Mouse (Mus musculus) C2C12 (cell line): ENCODE measurements around the gene Ugt1a6b. TPM values are rescaled to one million over a fixed set of nuclear protein-coding genes. Genes with fewer than 3 reads are reported as not detected.

Source experiments
- H3K27me3 ChIP-seq: one replicate; pipeline ENCODE4 v1.6.1; 2011; ENCODE audit not compliant: control insufficient read depth, insufficient read depth, insufficient read length
- H3K36me3 ChIP-seq: one replicate; pipeline ENCODE4 v1.6.1; 2011; ENCODE audit not compliant: control insufficient read depth, insufficient read depth
- H3K4me3 ChIP-seq: one replicate; pipeline ENCODE4 v1.5.1; 2011; ENCODE audit warnings: mild to moderate bottlenecking, control low read depth; ENCODE audit not compliant: poor library complexity, insufficient read depth, severe bottlenecking
- H3K79me2 ChIP-seq: one replicate; pipeline ENCODE4 v1.6.1; 2011; ENCODE audit not compliant: control insufficient read depth, insufficient read depth
- H3K79me3 ChIP-seq: one replicate; pipeline ENCODE4 v1.6.1; 2011; ENCODE audit warnings: low read depth, control low read depth
- H3ac ChIP-seq: one replicate; pipeline ENCODE3; 2011; ENCODE audit warnings: low read depth; ENCODE audit not compliant: control insufficient read depth, insufficient read length
- CTCF ChIP-seq: IDR thresholded peaks from one replicate; pipeline ENCODE4 v1.5.1; 2011; ENCODE audit not compliant: control insufficient read depth, insufficient read depth, insufficient read length
- FOSL1 ChIP-seq: IDR thresholded peaks from one replicate; pipeline ENCODE4 v1.8.0; 2011; ENCODE audit warnings: mild to moderate bottlenecking, low read length; ENCODE audit not compliant: poor library complexity, insufficient read depth, severe bottlenecking
- MAX ChIP-seq: IDR thresholded peaks from one replicate; pipeline ENCODE4 v1.6.1; 2011; ENCODE audit warnings: mild to moderate bottlenecking, control low read depth
- MYOD1 ChIP-seq: IDR thresholded peaks from one replicate; pipeline ENCODE4 v1.6.1; 2011; ENCODE audit warnings: low read depth; ENCODE audit not compliant: control insufficient read depth, insufficient read length
- MYOG ChIP-seq: IDR thresholded peaks from one replicate; pipeline ENCODE4 v1.6.1; 2011; ENCODE audit not compliant: control insufficient read depth, insufficient read length; ENCODE audit errors: extremely low read depth
- USF1 ChIP-seq: IDR thresholded peaks from one replicate; pipeline ENCODE4 v1.6.1; 2011; ENCODE audit warnings: low read depth, mild to moderate bottlenecking, control low read depth, moderate library complexity
- polyA plus RNA-seq: library from polyadenylated mRNA; unstranded; fragments of >200 nt; fragmentation: generic; extraction: Trizol; gene quantifications from one replicate; pipeline ENCODE4 v1.2.1, GENCODE M21; 2012; ENCODE audit warnings: missing spikeins

Gene Ugt1a6b
- polyA plus RNA-seq, 1 experiment, result not detected

DNA sequence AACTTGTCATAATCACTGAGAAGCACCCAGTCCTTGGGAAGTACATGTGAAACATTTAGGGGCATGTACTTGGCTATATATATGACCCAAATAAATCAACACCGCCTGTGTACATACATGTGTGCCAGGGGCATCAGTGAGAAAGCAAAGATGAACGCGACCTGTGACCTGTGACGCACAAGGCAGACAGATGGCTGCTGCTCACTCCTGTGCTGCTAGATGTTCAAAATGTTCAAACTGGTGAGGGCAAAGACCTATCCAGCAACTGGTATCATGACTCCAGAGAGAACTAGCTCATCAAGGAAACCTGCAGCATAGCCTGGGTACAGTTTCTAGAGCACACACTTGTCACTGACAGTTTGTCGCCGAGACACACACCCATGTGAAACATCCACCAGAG is 164.4 kb downstream of the Ugt1a6b start:
- H3K79me2 ChIP-seq, result peaks cover 64% of the 10 kb centered on the region
- TF ChIP-seq MAX, result no peak
- peaks cover 9% of the 10 kb centered on the region for H3K79me3 ChIP-seq
- H3ac ChIP-seq, result no peak overlapping the region
- H3K27me3 ChIP-seq, result no peaks in the 10 kb centered on the region
- H3K4me3 ChIP-seq, result no peak overlapping the region
- peaks cover 92% of the 10 kb centered on the region for H3K36me3 ChIP-seq

- H3ac ChIP-seq, result no peak overlapping the region
- TF ChIP-seq FOSL1 (no peak), USF1 (no peak), MYOD1 (no peak), MYOG (no peak), MAX (no peak), CTCF (no peak)
- peaks cover 67% of the 10 kb centered on the region for H3K79me2 ChIP-seq
- H3K27me3 ChIP-seq, result no peaks in the 10 kb centered on the region
- H3K36me3 ChIP-seq, result peaks cover 92% of the 10 kb centered on the region
- peaks cover 14% of the 10 kb centered on the region for H3K79me3 ChIP-seq
- no peak overlapping the region for H3K4me3 ChIP-seq
Observed at GRCm38 (mm10) chr1:88268070-88268469, 165.0 kb downstream of the Ugt1a6b start.

Other genes with a start within 250 kb of the Ugt1a6b start
- 20.4 TPM for gene Dgkd, start 250.0 kb upstream of the Ugt1a6b start, polyA plus RNA-seq
- 9.3 TPM for gene Usp40, start 94.7 kb upstream of the Ugt1a6b start, polyA plus RNA-seq
- not detected for gene Ugt1a10, start 47.9 kb upstream of the Ugt1a6b start, polyA plus RNA-seq
- gene Ugt1a9, start 32.5 kb upstream of the Ugt1a6b start, polyA plus RNA-seq, result not detected
- not detected for gene Ugt1a8, start 15.4 kb upstream of the Ugt1a6b start, polyA plus RNA-seq
- gene Ugt1a7c, start 8.2 kb upstream of the Ugt1a6b start, polyA plus RNA-seq, result not detected
- gene Ugt1a6a, start 31.6 kb downstream of the Ugt1a6b start, polyA plus RNA-seq, result 1.3 TPM
- not detected for gene Ugt1a5, start 62.8 kb downstream of the Ugt1a6b start, polyA plus RNA-seq
- not detected for gene Ugt1a2, start 97.3 kb downstream of the Ugt1a6b start, polyA plus RNA-seq
- not detected for gene Dnajb3, start 102.5 kb downstream of the Ugt1a6b start, polyA plus RNA-seq
- not detected for gene Ugt1a1, start 108.7 kb downstream of the Ugt1a6b start, polyA plus RNA-seq
- gene Mroh2a, start 123.7 kb downstream of the Ugt1a6b start, polyA plus RNA-seq, result 0.69 TPM
- gene Hjurp, start 174.4 kb downstream of the Ugt1a6b start, polyA plus RNA-seq, result 54.4 TPM
- gene Trpm8, start 174.4 kb downstream of the Ugt1a6b start, polyA plus RNA-seq, result 0.02 TPM